Mouse (Mus musculus) kidney, postnatal 4 days (tissue): Measurements from ENCODE around the gene Gm15319.
"Not testable (repeated sequence)": the region's sequence is repeated elsewhere in the genome, so short reads cannot be mapped to it uniquely, and the experiment has no call there.

Experiments
- DNase-seq, 2 experiments: peaks; one replicate each; pipeline ENCODE4 v3.0.0; 2021; ENCODE audit warnings: mixed read lengths in 2 of 2

Gene Gm15319

GRCm38 (mm10) chr8:20296803-20297702, 66.0 kb downstream of the Gm15319 start:
- DNase-seq: peak; percentile 80 to 91

- not testable (repeated sequence) for DNase-seq
Observed at GRCm38 (mm10) chr8:20295881-20296280, 67.1 kb downstream of the Gm15319 start.

- peak; percentile 3 for DNase-seq
Observed at GRCm38 (mm10) chr8:20294826-20295225, 68.2 kb downstream of the Gm15319 start.

DNA sequence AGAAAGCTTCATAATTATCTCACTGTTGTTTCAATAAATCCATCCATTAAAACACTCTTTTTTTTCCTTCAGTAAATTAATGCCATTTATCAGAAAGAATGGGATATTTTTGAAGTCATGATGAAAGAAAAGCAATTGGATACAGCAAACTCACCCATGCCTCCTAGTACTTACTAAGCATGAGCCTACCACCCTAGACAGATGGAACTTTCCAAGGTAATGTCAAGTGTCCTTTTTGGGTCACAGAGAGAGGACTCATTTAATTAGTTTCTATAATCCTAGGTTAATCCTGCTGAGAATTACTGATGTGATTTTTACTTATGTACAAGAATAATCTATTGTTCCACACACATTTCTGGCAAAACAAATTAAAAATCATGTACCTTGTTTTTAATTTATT, 69.0 kb downstream of the Gm15319 start:
- DNase-seq: not testable (repeated sequence)

- DNase-seq: not testable (repeated sequence)
Observed at GRCm38 (mm10) chr8:20290015-20290414, 73.0 kb downstream of the Gm15319 start.

GRCm38 (mm10) chr8:20288878-20289277, 74.1 kb downstream of the Gm15319 start:
- DNase-seq: not testable (repeated sequence)

DNA sequence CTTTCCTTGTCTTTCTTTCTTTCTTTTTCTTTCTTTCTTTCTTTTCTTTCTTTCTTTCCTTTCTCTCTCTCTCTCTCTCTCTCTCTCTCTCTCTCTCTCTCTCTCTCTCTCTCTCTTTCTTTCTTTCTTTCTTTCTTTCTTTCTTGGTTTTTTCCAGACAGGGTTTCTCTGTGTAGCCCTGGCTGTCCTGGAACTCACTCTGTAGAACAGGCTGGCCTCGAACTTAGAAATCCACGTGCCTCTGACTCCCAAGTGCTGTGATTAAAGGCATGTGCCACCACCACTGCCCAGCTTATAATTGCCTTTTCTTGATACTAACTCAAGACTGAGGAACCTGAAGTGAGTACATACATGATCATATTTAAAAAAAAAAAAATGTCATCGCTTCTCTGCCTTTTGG, 75.3 kb downstream of the Gm15319 start:
- not testable (repeated sequence) for DNase-seq
